Mouse (Mus musculus): ENCODE data around the gene Slc35e2. TPM values are rescaled to one million over a fixed set of nuclear protein-coding genes. Genes with fewer than 3 reads are reported as not detected.

Slc35e2 gene
- total and polyA plus RNA-seq, 3 experiments: 2.3 to 34.4 (median 23.3) TPM

DNA sequence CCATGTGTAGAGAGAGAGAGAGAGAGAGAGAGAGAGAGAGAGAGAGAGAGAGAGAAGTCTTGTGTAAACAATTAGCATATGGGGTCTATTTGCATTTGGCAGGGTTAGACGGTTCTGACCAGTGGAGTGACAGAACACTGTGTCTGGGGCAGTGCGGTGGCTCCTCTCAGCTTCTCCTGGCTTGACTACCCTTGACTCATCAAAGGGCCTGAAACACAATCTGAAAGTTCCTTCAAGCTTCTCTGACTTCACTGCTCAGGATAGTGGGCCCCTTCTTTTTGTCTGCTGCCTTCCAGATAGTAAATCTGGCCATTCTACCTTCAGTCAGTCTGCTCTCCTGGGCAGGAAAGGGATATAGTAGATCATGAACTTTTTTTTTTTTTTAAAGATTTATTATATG is 5.6 kb downstream of the Slc35e2 start:
- Histone ChIP-seq H3K36me3 (replicated peaks) (peaks cover 87% of the 10 kb centered on the region), H3K27me3 (ENCODE audit: insufficient read depth, low read length) (no peaks in the 10 kb centered on the region), H3K4me3 (ENCODE audit: low read depth, low read length) (no peak overlapping the region), H3K4me1 (ENCODE audit: insufficient read depth, low read depth, low read length) (peaks cover 41% of the 10 kb centered on the region), H3K9me3 (replicated peaks) (no peaks in the 10 kb centered on the region)
- no peak for ATAC-seq (ENCODE audit: extremely low read depth, insufficient number of reproducible peaks, low FRiP score, poor library complexity, severe bottlenecking)
- TF ChIP-seq GATA1 (IDR thresholded peaks at IDR 0.05; ENCODE audit: borderline replicate concordance, low read length) (no peak), POLR2AphosphoS5 (IDR thresholded peaks at IDR 0.05; ENCODE audit: insufficient replicate concordance, low read depth, low read length) (no peak), GATA2 (IDR thresholded peaks at IDR 0.05; ENCODE audit: borderline replicate concordance, low read depth, low read length) (no peak), TAL1 (conservative IDR thresholded peaks at IDR 0.05; ENCODE audit: low read depth, low read length) (no peak), CTCF (IDR thresholded peaks at IDR 0.05; ENCODE audit: low read depth, low read length) (no peak)
- DNase-seq (ENCODE audit: low spot score): no peak

DNA sequence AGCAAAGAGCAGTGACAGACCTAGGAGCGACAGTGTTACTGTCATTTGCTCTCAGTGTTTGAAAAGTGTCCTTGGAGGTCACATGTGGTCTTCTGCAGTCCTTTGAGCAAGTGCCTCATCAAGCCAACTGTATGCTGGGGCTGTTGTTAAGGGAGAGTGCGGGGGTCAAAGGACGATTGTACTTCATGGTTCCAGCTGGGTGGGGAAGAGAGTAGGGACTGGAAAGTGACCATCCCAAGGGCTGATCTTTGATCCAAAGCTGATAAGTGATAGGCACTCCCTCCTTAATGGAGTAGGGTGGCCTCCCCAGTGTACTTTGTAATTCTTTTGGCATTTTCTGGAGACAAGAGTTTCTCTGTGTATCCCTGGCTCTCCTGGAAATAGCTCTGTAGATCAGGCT is 10.6 kb downstream of the Slc35e2 start:
- TF ChIP-seq POLR2AphosphoS5 (IDR thresholded peaks at IDR 0.05; ENCODE audit: insufficient replicate concordance, low read depth, low read length): no peak
- TF ChIP-seq GATA2 (IDR thresholded peaks at IDR 0.05; ENCODE audit: borderline replicate concordance, low read depth, low read length): no peak
- no peak for TF ChIP-seq TAL1 (conservative IDR thresholded peaks at IDR 0.05; ENCODE audit: low read depth, low read length)
- TF ChIP-seq GATA1 (IDR thresholded peaks at IDR 0.05; ENCODE audit: borderline replicate concordance, low read length): no peak
- TF ChIP-seq CTCF (IDR thresholded peaks at IDR 0.05; ENCODE audit: low read depth, low read length): no peak
- H3K27me3 ChIP-seq (ENCODE audit: insufficient read depth, low read length): no peaks in the 10 kb centered on the region

DNA sequence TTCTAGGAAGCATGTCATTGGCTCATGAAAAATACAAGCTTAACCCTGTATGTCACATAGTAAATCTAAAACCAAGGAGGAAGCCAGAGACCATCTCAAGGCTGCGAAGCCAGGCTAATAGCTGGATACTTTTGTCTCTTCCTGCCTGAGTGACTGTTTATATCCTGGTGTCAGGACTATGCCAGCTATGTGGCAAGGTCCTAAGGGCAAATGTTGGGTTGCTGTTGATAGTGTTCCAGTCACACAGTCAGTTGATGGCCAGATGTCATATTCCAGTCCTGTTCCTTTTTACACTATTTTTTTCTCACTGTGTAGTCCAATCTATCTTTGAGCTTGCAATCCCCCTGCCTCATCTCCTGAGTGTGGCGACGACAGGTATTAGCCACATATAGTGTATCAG is 12.0 kb downstream of the Slc35e2 start:
- no peak for ATAC-seq (ENCODE audit: extremely low read depth, insufficient number of reproducible peaks, low FRiP score, poor library complexity, severe bottlenecking)
- no peak for TF ChIP-seq POLR2AphosphoS5 (IDR thresholded peaks at IDR 0.05; ENCODE audit: insufficient replicate concordance, low read depth, low read length)
- H3K4me3 ChIP-seq (ENCODE audit: low read depth, low read length): no peak overlapping the region
- H3K4me1 ChIP-seq (ENCODE audit: insufficient read depth, low read depth, low read length): peaks cover 7% of the 10 kb centered on the region; the same call in 1 of the 2 replicates
- H3K27me3 ChIP-seq (ENCODE audit: insufficient read depth, low read length): no peaks in the 10 kb centered on the region
- peaks cover 92% of the 10 kb centered on the region for H3K36me3 ChIP-seq (replicated peaks)
- no peaks in the 10 kb centered on the region for H3K9me3 ChIP-seq (replicated peaks)
- no peak for DNase-seq (ENCODE audit: low spot score)

More for the DNA sequence above, 10.6 kb downstream of the Slc35e2 start:
- ATAC-seq (ENCODE audit: extremely low read depth, insufficient number of reproducible peaks, low FRiP score, poor library complexity, severe bottlenecking) (no peak), DNase-seq (ENCODE audit: low spot score) (no peak)
- Histone ChIP-seq H3K4me1 (ENCODE audit: insufficient read depth, low read depth, low read length) (peaks cover 14% of the 10 kb centered on the region), H3K36me3 (replicated peaks) (peaks cover 91% of the 10 kb centered on the region), H3K9me3 (replicated peaks) (no peaks in the 10 kb centered on the region), H3K4me3 (ENCODE audit: low read depth, low read length) (no peak overlapping the region)

DNA sequence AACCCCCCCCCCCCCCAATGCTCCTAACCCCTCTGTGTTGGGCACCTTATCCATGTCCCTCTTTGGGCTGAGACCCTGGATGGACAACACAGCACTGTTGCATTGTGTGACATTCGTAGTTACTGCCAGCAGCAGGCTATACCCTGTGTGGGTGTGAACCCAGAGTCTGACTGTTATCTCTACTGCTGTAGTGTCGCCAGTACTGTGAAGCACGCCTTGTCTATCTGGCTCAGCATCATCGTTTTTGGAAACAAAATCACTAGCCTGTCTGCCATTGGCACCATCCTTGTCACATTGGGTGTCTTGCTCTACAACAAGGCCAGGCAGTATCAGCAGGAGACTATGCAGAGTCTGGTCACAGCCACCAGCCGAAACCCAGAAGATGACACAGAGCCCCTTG is 17.1 kb downstream of the Slc35e2 start:
- H3K9me3 ChIP-seq (replicated peaks): no peaks in the 10 kb centered on the region
- H3K36me3 ChIP-seq (replicated peaks): peaks cover 88% of the 10 kb centered on the region
- no peak for TF ChIP-seq POLR2AphosphoS5 (IDR thresholded peaks at IDR 0.05; ENCODE audit: insufficient replicate concordance, low read depth, low read length)
- TF ChIP-seq GATA1 (IDR thresholded peaks at IDR 0.05; ENCODE audit: borderline replicate concordance, low read length): no peak
- no peak for TF ChIP-seq GATA2 (IDR thresholded peaks at IDR 0.05; ENCODE audit: borderline replicate concordance, low read depth, low read length)
- no peak for TF ChIP-seq CTCF (IDR thresholded peaks at IDR 0.05; ENCODE audit: low read depth, low read length)
- TF ChIP-seq TAL1 (conservative IDR thresholded peaks at IDR 0.05; ENCODE audit: low read depth, low read length): no peak
- DNase-seq (ENCODE audit: low spot score) (no peak), ATAC-seq (ENCODE audit: extremely low read depth, insufficient number of reproducible peaks, low FRiP score, poor library complexity, severe bottlenecking) (no peak)
- no peaks in the 10 kb centered on the region for H3K27me3 ChIP-seq (ENCODE audit: insufficient read depth, low read length)
- no peak overlapping the region for H3K4me3 ChIP-seq (ENCODE audit: low read depth, low read length)
- H3K4me1 ChIP-seq (ENCODE audit: insufficient read depth, low read depth, low read length): peaks cover 12% of the 10 kb centered on the region

GRCm38 (mm10) chr4:155624338-155625291 is 23.4 kb downstream of the Slc35e2 start, which contains the start of gene Cdk11b:
Gene Cdk11b, plus strand, starts transcription at chr4:155624854.
- H3K27me3 ChIP-seq (ENCODE audit: insufficient read depth, low read length): no peaks in the 10 kb centered on the region
- H3K4me3 ChIP-seq (ENCODE audit: low read depth, low read length): peak within 1 kb of the TSS; percentile 97
- DNase-seq (ENCODE audit: low spot score): peak; percentile 93
- peaks cover 61% of the 10 kb centered on the region for H3K36me3 ChIP-seq (replicated peaks)
- no peaks in the 10 kb centered on the region for H3K9me3 ChIP-seq (replicated peaks)
- peak; percentile 96 for ATAC-seq (ENCODE audit: extremely low read depth, insufficient number of reproducible peaks, low FRiP score, poor library complexity, severe bottlenecking)
- no peak for TF ChIP-seq GATA2 (IDR thresholded peaks at IDR 0.05; ENCODE audit: borderline replicate concordance, low read depth, low read length)
- TF ChIP-seq TAL1 (conservative IDR thresholded peaks at IDR 0.05; ENCODE audit: low read depth, low read length): no peak
- peak; percentile 18; the same call in 1 of the 2 replicates for TF ChIP-seq POLR2AphosphoS5 (IDR thresholded peaks at IDR 0.05; ENCODE audit: insufficient replicate concordance, low read depth, low read length)
- no peak for TF ChIP-seq GATA1 (IDR thresholded peaks at IDR 0.05; ENCODE audit: borderline replicate concordance, low read length)
- H3K4me1 ChIP-seq (ENCODE audit: insufficient read depth, low read depth, low read length): peaks cover 9% of the 10 kb centered on the region

GRCm38 (mm10) chr4:155630267-155630666 is 29.1 kb downstream of the Slc35e2 start:
- ATAC-seq (ENCODE audit: extremely low read depth, insufficient number of reproducible peaks, low FRiP score, poor library complexity, severe bottlenecking) (no peak), DNase-seq (ENCODE audit: low spot score) (no peak)
- TF ChIP-seq POLR2AphosphoS5 (IDR thresholded peaks at IDR 0.05; ENCODE audit: insufficient replicate concordance, low read depth, low read length) (no peak), CTCF (IDR thresholded peaks at IDR 0.05; ENCODE audit: low read depth, low read length) (no peak), GATA1 (IDR thresholded peaks at IDR 0.05; ENCODE audit: borderline replicate concordance, low read length) (no peak), GATA2 (IDR thresholded peaks at IDR 0.05; ENCODE audit: borderline replicate concordance, low read depth, low read length) (no peak), TAL1 (conservative IDR thresholded peaks at IDR 0.05; ENCODE audit: low read depth, low read length) (no peak)
- no peak overlapping the region for H3K4me3 ChIP-seq (ENCODE audit: low read depth, low read length)
- H3K9me3 ChIP-seq (replicated peaks): no peaks in the 10 kb centered on the region
- H3K4me1 ChIP-seq (ENCODE audit: insufficient read depth, low read depth, low read length): peaks cover 6% of the 10 kb centered on the region
- no peaks in the 10 kb centered on the region for H3K27me3 ChIP-seq (ENCODE audit: insufficient read depth, low read length)
- H3K36me3 ChIP-seq (replicated peaks): peaks cover 85% of the 10 kb centered on the region

Data from G1E (cell line).